Mouse (Mus musculus) midbrain, embryonic 15.5 days (tissue): ENCODE data around the gene Pabpc4. TPM values are rescaled to one million over a fixed set of nuclear protein-coding genes. Genes with fewer than 3 reads are reported as not detected.

ENCODE experiments used
- ATAC-seq: fragments of 200-750 bp; cut with Nextera tagmentation; replicated peaks from 2 replicates; pipeline ENCODE4 v1.8.0; 2017; ENCODE audit warnings: moderate TSS enrichment
- H3K27ac ChIP-seq: fragments of 300-500 bp; sonication (generic); 2 replicates; pipeline ENCODE4 v1.5.1; 2015; ENCODE audit warnings: mild to moderate bottlenecking, inconsistent platforms
- H3K27me3 ChIP-seq: fragments of 300-500 bp; sonication (generic); replicated peaks from 2 replicates; pipeline ENCODE4 v1.6.1; 2015; ENCODE audit warnings: inconsistent platforms
- H3K36me3 ChIP-seq: fragments of 300-500 bp; sonication (generic); replicated peaks from 2 replicates; pipeline ENCODE4 v1.6.1; 2015; ENCODE audit warnings: inconsistent platforms
- H3K4me1 ChIP-seq: fragments of 300-500 bp; sonication (generic); 2 replicates; pipeline ENCODE4 v1.6.1; 2015; ENCODE audit warnings: inconsistent platforms
- H3K4me2 ChIP-seq: fragments of 300-500 bp; sonication (generic); 2 replicates; pipeline ENCODE4 v1.6.1; 2015; ENCODE audit warnings: inconsistent platforms, mild to moderate bottlenecking, moderate library complexity
- H3K4me3 ChIP-seq: fragments of 300-500 bp; sonication (generic); 2 replicates; pipeline ENCODE4 v1.5.1; 2015; ENCODE audit warnings: mild to moderate bottlenecking, inconsistent platforms
- H3K9ac ChIP-seq: fragments of 300-500 bp; sonication (generic); 2 replicates; pipeline ENCODE4 v1.6.1; 2015; ENCODE audit warnings: mild to moderate bottlenecking, inconsistent platforms
- H3K9me3 ChIP-seq: fragments of 300-500 bp; sonication (generic); 2 replicates; pipeline ENCODE4 v1.6.1; 2016; ENCODE audit warnings: inconsistent platforms
- WGBS: fragments of 180-500 bp; shearing (Covaris S2); methylation state at CpG from one replicate; pipeline ENCODE4 v1.1.7; 2015; ENCODE audit warnings: mixed read lengths; 5-methylcytosine and 5-hydroxymethylcytosine counted together
- polyA plus RNA-seq: library from polyadenylated mRNA; unstranded; fragments of >200 nt; fragmentation: Nextera tagmentation; extraction: Ambion mirVana; gene quantifications from 2 replicates; pipeline ENCODE4 v1.2.1, GENCODE M21; 2015

Gene Pabpc4
- polyA plus RNA-seq, result 30.5 and 31.8 TPM in 2 replicates

DNA sequence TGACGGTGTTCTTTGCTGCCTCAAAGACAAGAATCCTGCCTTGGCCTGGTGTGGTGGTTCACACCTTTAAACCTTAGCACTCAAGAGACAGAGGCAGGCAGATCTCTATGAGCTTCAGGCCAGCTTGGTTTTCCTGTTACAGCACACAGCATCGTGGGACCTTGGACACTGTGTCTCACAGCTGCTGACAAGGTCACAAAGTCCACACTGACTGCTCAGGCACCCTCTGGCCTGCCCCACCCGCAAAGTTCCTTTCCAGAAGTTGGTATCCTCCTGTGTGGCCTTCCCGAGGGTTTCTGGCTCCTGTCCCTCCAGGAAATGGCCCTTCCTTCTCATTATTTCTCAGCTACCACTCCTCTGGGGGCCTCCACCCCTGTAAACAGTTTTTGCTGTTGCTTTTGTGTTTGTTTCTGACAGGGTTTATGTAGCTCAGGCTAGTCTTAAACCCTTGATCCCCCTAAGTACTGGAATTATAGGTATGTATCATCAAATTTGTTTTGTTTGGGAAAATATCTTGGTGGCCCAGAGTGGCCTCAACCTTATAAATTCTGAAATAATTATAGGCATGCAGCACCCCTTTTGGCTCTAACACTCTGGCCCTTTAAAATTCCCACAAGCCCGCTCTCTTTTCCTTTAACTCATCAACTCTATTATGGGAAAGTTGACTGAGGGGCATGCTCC is at the start of gene Pabpc4:
Gene Pabpc4 (plus strand): TSS at position 631 of the 681 bp plus-strand sequence.
- H3K27me3 ChIP-seq, result no peaks in the 10 kb centered on the region
- 79% methylated on average over 5 of the region's 5 CpGs for WGBS
- ATAC-seq, result no peak
- H3K9me3 ChIP-seq, result no peaks in the 10 kb centered on the region
- H3K4me1 ChIP-seq, result no peaks in the 10 kb centered on the region
- H3K4me2 ChIP-seq, result no peak within 1 kb of the TSS
- H3K27ac ChIP-seq, result no peak within 1 kb of the TSS
- H3K36me3 ChIP-seq, result no peaks in the 10 kb centered on the region
- no peak within 1 kb of the TSS for H3K9ac ChIP-seq
- H3K4me3 ChIP-seq, result no peak within 1 kb of the TSS

DNA sequence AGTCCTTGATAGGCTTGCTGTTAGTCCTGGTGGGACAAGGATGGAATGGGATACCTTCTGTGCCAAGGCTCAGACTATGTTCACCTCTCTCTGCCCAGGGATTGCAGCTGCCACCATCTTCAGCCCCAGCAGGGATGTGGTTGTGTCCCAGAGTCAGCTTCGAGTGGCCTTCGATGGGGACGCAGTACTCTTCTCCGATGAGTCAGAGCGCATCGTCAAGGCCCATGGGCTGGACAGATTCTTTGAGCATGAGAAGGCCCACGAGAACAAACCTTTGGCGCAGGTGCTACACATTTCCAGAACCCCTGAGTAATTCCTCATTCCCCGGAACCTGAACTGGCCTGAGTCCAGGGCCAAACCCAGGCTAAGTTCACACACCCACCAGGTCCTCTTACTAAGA is 48.2 kb upstream of the Pabpc4 start:
- 95% methylated on average over 9 of the region's 9 CpGs for WGBS
- H3K27ac ChIP-seq, result no peak overlapping the region
- H3K27me3 ChIP-seq, result no peaks in the 10 kb centered on the region
- no peak for ATAC-seq
- no peak overlapping the region for H3K4me2 ChIP-seq
- peaks cover 16% of the 10 kb centered on the region for H3K4me1 ChIP-seq
- H3K4me3 ChIP-seq, result no peak overlapping the region
- H3K9ac ChIP-seq, result no peak overlapping the region
- no peaks in the 10 kb centered on the region for H3K36me3 ChIP-seq
- no peaks in the 10 kb centered on the region for H3K9me3 ChIP-seq

GRCm38 (mm10) chr4:123215367-123215766 is 46.8 kb upstream of the Pabpc4 start:
- H3K36me3 ChIP-seq, result no peaks in the 10 kb centered on the region
- H3K4me1 ChIP-seq, result peaks cover 16% of the 10 kb centered on the region
- H3K4me2 ChIP-seq, result no peak overlapping the region
- H3K4me3 ChIP-seq, result no peak overlapping the region
- no peak overlapping the region for H3K9ac ChIP-seq
- H3K9me3 ChIP-seq, result no peaks in the 10 kb centered on the region
- no peaks in the 10 kb centered on the region for H3K27me3 ChIP-seq
- peak; percentile 50; the same call in 1 of the 2 replicates for ATAC-seq
- H3K27ac ChIP-seq, result peak overlapping the region; percentile 52; the same call in 1 of the 2 replicates
- 30% methylated on average over 1 of the region's 1 CpGs for WGBS

DNA sequence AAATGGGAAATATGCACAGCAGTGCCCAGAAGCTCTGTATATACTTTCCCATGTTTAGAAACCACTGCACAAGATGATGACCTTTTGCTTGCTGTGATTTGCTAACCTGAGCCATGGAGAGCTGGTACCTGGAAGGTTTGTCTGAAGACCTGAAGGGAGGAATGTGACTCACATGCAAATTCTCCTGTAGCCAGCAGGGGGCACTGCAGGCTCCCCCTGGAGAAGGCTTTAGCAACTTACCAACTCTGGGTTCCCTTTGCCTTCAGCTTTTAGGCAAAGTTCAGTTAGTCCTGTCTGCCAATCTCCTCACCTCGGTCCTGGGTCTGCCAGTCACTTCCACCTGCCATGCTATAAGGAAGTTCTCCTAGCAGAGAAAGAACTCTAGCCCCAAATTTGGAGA is 45.4 kb upstream of the Pabpc4 start:
- Histone ChIP-seq H3K4me2 (no peak overlapping the region), H3K27ac (no peak overlapping the region), H3K27me3 (no peaks in the 10 kb centered on the region), H3K4me1 (peaks cover 16% of the 10 kb centered on the region), H3K9me3 (no peaks in the 10 kb centered on the region), H3K4me3 (no peak overlapping the region), H3K9ac (no peak overlapping the region), H3K36me3 (no peaks in the 10 kb centered on the region)
- ATAC-seq, result no peak
- 29% methylated on average over 1 of the region's 1 CpGs for WGBS

DNA sequence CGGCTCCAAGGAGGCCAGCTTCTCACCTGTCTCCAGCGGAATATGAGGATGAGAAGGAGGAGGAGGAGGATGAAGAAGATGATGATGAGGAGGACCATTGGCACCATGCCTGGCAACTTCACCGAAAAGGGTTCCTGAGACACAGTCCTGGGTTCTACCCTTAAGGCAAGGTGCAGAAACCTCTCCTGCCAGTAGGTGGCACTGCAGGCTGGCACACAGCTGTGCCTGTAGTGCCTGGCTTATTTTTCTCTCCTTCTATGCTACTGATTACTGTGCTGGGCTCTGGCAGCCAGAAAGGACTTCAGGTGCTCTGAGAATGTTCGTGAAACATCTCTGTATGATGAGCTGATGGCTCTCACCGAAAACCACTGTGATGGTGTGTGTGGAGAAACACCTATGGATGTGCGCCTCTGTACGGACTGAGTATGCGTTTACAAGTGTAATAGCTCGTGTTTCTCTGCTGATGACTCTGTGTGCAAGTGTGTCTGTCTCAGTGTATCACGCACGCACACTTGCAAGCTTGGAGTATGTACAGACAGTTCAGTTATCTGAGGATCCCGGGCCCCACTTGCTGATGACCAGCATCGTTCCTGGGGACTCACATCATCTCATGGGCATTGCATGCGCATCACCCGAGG is 42.3 kb upstream of the Pabpc4 start:
- Histone ChIP-seq H3K27me3 (no peaks in the 10 kb centered on the region), H3K4me2 (no peak overlapping the region), H3K4me3 (no peak overlapping the region), H3K27ac (no peak overlapping the region), H3K4me1 (peaks cover 7% of the 10 kb centered on the region), H3K36me3 (no peaks in the 10 kb centered on the region), H3K9me3 (no peaks in the 10 kb centered on the region), H3K9ac (no peak overlapping the region)
- 72% methylated on average over 15 of the region's 15 CpGs for WGBS
- peak; percentile 80 for ATAC-seq

GRCm38 (mm10) chr4:123220637-123221036 is 41.5 kb upstream of the Pabpc4 start:
- no peaks in the 10 kb centered on the region for H3K27me3 ChIP-seq
- H3K4me2 ChIP-seq, result no peak overlapping the region
- H3K4me3 ChIP-seq, result no peak overlapping the region
- ATAC-seq, result no peak
- WGBS, result 89% methylated on average over 4 of the region's 4 CpGs
- no peaks in the 10 kb centered on the region for H3K36me3 ChIP-seq
- no peaks in the 10 kb centered on the region for H3K4me1 ChIP-seq
- no peak overlapping the region for H3K9ac ChIP-seq
- no peak overlapping the region for H3K27ac ChIP-seq
- H3K9me3 ChIP-seq, result no peaks in the 10 kb centered on the region

- no peak overlapping the region for H3K9ac ChIP-seq
- WGBS, result 51% methylated on average over 3 of the region's 3 CpGs
- no peaks in the 10 kb centered on the region for H3K4me1 ChIP-seq
- no peaks in the 10 kb centered on the region for H3K27me3 ChIP-seq
- H3K4me3 ChIP-seq, result no peak overlapping the region
- H3K27ac ChIP-seq, result no peak overlapping the region
- ATAC-seq, result no peak
- no peak overlapping the region for H3K4me2 ChIP-seq
- no peaks in the 10 kb centered on the region for H3K9me3 ChIP-seq
- no peaks in the 10 kb centered on the region for H3K36me3 ChIP-seq
Observed at GRCm38 (mm10) chr4:123223309-123223708, 38.8 kb upstream of the Pabpc4 start.

- no peak for ATAC-seq
- H3K36me3 ChIP-seq, result no peaks in the 10 kb centered on the region
Observed at GRCm38 (mm10) chr4:123225718-123226403, 36.3 kb upstream of the Pabpc4 start.

DNA sequence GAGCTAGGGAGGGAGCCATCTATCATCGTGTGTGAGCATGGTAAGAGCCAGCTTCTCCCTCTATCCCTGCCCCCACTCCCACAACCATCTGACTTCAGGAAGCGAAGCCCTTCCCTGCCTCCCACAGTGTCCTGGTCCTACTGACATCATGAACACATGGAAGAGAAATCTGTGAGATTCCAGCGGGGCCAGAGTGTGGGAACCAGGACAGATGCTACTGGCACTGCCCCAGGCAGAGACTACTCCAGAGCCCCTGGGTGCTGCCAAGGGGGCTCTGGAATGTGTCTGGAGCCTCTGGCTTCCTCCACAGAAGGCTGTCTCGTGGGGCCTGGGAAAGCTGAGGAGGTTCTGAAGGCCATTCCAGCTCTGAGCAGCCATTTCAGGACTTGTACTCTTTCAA is 34.4 kb upstream of the Pabpc4 start:
- ATAC-seq, result no peak
- WGBS, result 66% methylated on average over 4 of the region's 4 CpGs
- Histone ChIP-seq H3K27ac (no peak overlapping the region), H3K4me3 (no peak overlapping the region), H3K4me1 (no peaks in the 10 kb centered on the region), H3K27me3 (peaks cover 8% of the 10 kb centered on the region), H3K4me2 (no peak overlapping the region), H3K9ac (no peak overlapping the region), H3K9me3 (no peaks in the 10 kb centered on the region), H3K36me3 (no peaks in the 10 kb centered on the region)

More at GRCm38 (mm10) chr4:123225718-123226403, 36.3 kb upstream of the Pabpc4 start:
- 84% methylated on average over 10 of the region's 10 CpGs for WGBS
- H3K9me3 ChIP-seq, result no peaks in the 10 kb centered on the region
- H3K4me2 ChIP-seq, result no peak overlapping the region
- no peaks in the 10 kb centered on the region for H3K27me3 ChIP-seq
- no peak overlapping the region for H3K9ac ChIP-seq
- H3K4me3 ChIP-seq, result no peak overlapping the region
- no peak overlapping the region for H3K27ac ChIP-seq
- H3K4me1 ChIP-seq, result no peaks in the 10 kb centered on the region

- Histone ChIP-seq H3K9ac (no peak overlapping the region), H3K4me2 (no peak overlapping the region), H3K27ac (no peak overlapping the region), H3K4me3 (no peak overlapping the region), H3K36me3 (no peaks in the 10 kb centered on the region), H3K27me3 (peaks cover 13% of the 10 kb centered on the region), H3K4me1 (no peaks in the 10 kb centered on the region), H3K9me3 (no peaks in the 10 kb centered on the region)
- no peak for ATAC-seq
- WGBS, result 59% methylated on average over 2 of the region's 2 CpGs
Observed at GRCm38 (mm10) chr4:123228270-123228669, 33.9 kb upstream of the Pabpc4 start.

GRCm38 (mm10) chr4:123229166-123229565 is 33.0 kb upstream of the Pabpc4 start:
- 89% methylated on average over 11 of the region's 11 CpGs for WGBS
- no peak for ATAC-seq
- H3K27me3 ChIP-seq, result peaks cover 22% of the 10 kb centered on the region
- no peak overlapping the region for H3K27ac ChIP-seq
- peaks cover 6% of the 10 kb centered on the region for H3K4me1 ChIP-seq
- no peak overlapping the region for H3K4me2 ChIP-seq
- H3K4me3 ChIP-seq, result no peak overlapping the region
- H3K9me3 ChIP-seq, result no peaks in the 10 kb centered on the region
- H3K36me3 ChIP-seq, result no peaks in the 10 kb centered on the region
- H3K9ac ChIP-seq, result no peak overlapping the region

- Histone ChIP-seq H3K36me3 (no peaks in the 10 kb centered on the region), H3K4me2 (no peak overlapping the region), H3K4me3 (no peak overlapping the region), H3K9ac (no peak overlapping the region), H3K9me3 (no peaks in the 10 kb centered on the region), H3K27me3 (peaks cover 31% of the 10 kb centered on the region), H3K27ac (no peak overlapping the region), H3K4me1 (peaks cover 6% of the 10 kb centered on the region)
- ATAC-seq, result no peak
- WGBS, result 67% methylated on average over 3 of the region's 3 CpGs
Observed at GRCm38 (mm10) chr4:123232841-123233240, 29.3 kb upstream of the Pabpc4 start.
